Mouse (Mus musculus) thymus, postnatal 10 days (tissue): ENCODE measurements around the gene Trim3.
A peak's percentile ranks its signal among the peaks of the same experiment; 100 is the strongest.

Experiments used
- DNase-seq, 2 experiments: peaks; one replicate each; pipeline ENCODE4 v3.0.0; 2021; ENCODE audit warnings: low spot score in 2 of 2

The Trim3 gene

DNA sequence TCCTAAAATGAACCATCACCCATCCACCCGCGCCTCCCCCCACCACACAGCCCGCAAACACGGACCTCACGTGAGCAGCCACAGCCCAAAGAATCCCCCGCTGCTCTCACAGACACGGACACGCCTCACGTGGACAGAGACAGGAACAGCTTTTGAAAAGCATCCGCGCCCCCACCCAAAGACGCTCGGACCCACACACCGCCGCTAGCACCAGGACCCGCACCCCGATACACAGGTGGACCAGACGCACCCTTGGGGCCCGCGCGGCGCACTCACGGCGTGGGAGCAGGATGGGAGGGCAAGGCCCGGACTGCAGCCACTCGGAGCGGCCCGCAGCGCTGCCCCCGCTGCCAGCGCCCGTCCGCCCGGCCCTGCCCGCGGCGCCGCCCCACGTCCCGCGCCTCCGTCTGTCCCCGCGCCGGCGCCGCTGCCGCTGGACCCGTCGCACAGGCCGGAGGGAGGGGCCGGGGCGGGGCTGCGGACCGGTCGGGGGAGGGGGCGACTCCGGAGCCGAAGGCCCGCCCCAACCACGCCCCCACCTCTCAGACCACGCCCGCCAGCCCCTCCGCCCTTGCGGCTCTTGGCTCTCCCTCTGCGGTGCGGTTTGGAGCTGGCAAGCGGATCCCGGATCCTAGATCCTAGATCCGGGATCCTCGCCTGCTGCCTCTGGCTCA is at the start of gene Trim3:
TSS of gene Trim3 (minus strand) at position 445 of the 674 bp plus-strand sequence.
- DNase-seq = peak; percentile 67 to 75

DNA sequence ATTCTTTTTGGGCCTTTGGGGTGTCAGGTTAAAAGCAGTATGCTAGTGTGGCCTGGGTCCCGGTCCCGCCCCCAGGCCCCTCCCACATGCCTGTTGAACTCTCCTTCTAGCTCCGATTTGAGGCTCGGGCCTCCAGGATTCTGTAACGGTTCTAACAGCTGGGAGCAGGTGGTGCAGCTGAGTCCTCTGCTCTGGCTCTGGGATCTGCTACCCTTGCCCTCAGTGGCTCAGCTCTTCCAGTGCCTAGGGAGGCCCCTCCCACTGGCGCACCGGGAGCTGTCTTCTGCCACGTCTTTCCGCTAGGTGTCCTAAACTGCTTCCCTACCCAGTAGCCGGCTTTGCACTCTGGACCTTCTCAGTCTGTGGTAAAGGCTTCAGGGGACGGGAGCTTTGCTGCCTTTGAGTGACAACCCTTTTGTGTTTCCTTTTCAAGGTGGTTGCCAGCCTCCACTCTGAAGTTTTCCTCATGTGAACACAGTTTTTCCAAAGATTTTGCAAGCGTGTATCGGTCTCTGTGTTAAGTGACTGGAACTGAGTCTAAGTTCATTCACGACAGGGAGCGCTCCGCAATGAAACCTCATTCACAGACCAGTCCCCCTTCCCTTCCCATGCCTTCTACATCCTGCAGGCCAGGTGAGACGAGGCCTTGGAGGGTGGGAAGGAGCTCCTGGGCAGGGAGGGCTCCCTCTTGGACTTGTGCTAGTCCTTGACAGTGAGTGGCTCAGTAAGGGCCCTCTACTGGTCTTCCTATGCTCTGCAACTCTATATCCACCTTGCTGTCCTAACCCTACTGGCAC is 17.5 kb upstream of the Trim3 start, which contains the start of gene Dnhd1:
TSS of gene Dnhd1 (plus strand) at position 189 of the 797 bp plus-strand sequence.
- peak; percentile 43 to 58 for DNase-seq

DNA sequence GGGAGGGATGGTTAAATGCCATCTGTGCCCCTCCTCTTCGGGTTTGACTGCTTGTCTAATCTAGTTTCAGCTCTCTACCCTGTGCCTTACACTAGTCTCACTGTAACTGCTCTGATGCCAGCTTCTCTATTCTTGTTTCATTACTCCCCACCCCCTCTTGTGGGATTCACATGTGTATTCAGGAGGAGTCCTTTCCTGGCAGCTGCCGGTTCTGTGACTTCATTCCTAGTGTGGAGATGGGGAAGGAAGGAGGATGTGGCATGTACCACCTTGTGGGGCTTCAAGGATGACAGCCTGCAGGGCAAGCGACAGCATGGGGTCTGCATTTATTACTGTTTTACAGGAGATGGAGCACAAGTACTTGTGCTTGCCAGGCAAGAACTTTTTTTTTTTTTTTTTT is 8.6 kb upstream of the Trim3 start:
- DNase-seq = no peak

DNA sequence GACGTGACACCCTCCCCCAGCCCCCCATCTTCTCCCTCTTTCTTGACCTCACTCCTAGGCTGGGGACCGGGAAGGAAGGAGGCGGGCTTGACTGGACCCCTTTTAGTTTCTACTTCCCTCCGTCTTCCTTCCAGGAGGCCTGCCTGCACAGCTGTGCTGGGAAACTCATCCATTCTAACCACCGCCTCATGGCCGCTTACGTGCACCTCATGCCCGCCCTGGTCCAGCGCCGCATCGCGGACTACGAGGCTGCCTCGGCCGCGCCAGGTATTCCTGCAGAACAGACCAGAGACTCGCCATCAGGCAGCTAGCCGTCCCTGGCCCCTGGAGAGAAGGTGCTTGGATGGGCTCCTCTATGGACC is 7.5 kb upstream of the Trim3 start:
- no peak for DNase-seq

DNA sequence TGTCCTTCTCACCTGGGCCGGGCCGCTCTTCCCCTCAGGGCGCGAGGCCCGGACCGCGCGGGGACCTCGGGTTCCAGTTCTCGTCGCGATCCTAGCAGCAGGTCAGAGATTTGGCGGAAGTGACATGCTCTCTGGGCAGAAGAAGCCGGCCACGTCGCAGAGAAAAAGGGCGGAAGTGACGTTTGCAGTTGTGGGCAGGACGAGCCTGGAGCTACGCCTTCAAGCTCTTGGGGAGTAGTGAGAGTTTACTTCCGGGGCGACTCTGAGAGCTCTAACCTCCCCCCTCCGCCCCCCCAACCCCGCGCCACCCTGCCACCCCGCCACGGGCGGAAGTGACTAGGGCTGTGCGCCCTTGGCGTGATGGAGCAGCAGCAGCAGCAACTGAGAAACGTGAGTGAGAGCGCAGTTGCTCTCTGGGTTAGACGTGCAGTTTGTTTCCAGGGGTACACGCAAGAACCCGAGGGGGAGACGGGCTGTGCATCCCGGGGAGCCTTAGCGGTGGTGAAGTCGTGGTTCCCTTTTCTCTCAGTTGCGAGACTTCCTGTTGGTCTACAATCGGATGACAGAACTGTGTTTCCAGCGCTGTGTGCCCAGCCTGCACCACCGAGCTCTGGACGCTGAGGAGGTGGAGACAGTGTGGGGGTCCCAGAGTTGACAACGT is 7.0 kb upstream of the Trim3 start, which contains the start of the genes Arfip2 and Gm45799:
TSS of gene Arfip2 (minus strand) at position 184 of the 661 bp plus-strand sequence.
TSS of gene Gm45799 (plus strand) at position 320 of the 661 bp plus-strand sequence.
- peak; percentile 96 for DNase-seq

DNA sequence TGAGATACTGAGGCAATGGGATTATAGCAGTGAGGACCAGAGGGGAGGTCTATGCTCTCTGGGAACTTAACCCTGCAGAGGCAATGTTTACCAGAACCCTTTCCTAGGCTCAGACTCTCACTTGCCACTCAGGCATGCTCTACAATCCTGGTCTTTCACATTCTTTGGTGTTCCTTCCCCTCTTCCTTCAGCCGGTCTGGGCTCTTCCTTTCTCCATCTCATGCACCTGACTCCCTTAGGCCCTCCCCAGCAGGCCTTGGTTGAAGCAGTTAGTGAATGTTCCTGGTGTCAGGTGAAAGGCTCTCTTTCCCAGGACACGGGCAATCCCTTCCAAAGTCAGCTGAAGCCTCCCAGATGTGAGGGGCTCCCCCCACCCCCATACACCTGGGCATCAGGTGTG is 6.4 kb upstream of the Trim3 start, which contains the start of gene Timm10b:
TSS of gene Timm10b (plus strand) at position 301 of the 400 bp plus-strand sequence.
- DNase-seq = no peak

DNA sequence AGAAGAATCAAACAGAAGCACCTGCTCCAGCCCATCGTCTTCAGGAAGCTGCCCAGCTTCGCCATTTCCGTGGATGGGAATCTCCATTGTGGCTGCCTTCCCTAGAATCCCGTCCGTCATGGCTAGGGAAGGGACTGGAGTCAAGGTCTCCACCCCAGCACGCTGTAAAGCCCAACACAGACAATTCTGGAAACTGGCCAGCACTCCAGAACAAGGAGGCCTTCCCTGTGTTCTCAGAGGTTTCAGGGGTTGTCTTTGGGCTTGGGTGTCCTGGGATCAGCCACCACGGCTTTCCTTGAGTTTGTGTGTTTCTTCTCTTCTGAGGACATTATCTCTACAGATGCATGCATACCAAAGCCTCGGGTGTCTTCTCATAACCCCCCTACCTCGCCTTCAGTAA is 5.9 kb upstream of the Trim3 start:
- no peak for DNase-seq

DNA sequence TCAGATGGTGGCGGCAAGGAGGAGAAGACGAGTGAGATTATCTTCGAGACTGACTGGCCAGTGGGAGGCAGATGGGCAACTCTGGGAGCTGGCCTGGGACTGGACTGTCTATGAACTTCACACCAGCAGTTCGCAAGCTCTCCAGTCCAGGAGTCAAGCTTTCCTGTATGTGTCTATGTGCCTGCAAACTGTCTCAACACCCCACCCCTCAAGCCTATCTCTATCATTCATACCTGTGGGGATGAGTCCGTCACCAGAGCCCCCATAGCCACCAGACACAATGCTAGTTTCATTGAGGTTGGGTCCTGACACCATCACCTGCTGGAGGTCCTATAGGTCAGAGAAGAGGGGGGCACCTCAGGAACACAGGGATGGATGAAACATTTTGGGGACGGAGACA is 5.4 kb upstream of the Trim3 start:
- DNase-seq = no peak

DNA sequence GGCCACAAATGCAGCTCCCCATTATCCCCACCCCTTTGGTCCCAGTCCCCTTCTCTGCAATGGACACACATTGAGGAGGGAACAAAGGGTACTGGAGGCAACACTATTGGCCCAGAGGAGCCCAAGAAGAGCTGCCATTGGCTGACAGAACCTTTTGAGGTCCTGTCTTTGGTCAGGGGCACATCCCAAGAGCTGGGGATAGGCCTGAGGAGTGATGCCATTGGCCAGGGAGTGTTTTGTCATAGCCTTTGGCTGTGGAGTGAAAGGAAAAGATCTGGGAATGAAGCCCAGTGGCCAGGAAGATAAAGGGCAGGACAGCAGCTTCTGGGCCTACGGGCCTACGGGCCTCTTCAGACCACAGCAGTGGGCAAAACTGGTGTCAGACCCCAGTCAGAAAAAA is 2.4 kb upstream of the Trim3 start:
- DNase-seq = no peak

DNA sequence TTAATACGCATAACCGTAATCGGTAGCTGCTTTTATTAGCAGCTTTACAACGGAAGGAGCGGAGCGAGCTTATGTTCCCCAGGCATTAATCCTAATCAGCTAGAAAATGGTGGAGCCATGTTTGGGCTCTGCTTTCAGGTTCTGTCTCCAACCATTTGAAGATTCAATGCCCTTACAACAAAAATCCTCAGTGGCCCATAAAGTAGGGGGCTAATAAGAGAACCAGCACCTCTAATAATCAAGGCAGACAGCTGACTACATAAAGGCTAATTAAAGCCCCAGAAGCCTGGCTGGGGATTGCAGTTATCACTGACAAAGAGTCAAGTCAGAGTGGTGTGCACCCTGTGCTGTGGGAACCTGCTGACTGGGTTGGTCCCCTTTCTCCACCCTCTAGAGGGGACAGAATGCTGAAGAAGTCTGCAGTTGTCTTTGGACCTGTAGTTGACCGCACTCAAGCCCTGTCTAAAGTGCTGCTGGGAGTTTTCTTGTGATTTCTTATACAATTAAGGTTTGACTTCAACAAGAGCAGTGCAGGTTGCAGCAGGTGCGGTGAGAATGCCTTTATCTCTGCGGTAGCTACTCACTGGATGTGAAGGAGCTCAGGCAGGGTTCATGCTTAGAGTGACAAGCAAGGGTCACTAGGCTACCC is 1.0 kb upstream of the Trim3 start:
- DNase-seq = no peak

DNA sequence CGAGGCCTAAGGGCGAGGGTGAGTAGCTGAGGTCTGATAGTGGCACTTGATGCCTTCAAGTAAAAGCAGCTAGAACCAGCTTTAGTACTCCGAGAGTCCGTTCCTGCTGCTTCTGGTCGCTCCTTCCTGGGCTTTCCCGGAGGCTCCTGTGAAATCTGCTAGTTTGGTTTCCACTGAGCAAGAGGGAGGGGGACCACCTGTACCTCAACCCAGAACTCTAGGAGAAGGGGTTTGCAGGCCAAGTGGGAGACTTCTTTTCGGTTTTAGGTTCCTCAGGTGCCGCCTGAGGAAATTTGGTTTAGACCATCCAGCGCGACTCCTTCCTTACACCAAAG is 397 bp upstream of the Trim3 start:
- DNase-seq = no peak

DNA sequence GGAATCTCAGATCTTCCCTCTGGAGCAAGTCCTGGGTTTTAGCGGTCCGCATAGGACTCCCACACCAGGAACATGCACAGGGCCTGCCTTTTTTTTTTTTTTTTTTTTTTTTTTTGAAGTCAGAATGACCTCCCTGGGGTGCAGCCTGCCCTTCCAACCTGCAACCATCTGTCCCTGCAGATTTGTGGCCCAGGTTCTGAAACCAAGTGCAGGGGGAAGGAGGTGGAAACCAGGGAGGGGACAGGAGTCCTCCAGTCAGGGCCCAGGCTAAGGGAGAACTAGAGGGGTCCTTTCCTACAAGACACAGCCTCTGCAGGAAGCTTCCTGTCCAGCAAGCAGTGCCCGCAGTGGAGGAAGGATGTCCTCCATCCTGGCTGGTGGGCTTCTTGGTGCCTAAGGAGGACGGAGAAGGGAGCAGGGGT is 809 bp downstream of the Trim3 start:
- no peak for DNase-seq

DNA sequence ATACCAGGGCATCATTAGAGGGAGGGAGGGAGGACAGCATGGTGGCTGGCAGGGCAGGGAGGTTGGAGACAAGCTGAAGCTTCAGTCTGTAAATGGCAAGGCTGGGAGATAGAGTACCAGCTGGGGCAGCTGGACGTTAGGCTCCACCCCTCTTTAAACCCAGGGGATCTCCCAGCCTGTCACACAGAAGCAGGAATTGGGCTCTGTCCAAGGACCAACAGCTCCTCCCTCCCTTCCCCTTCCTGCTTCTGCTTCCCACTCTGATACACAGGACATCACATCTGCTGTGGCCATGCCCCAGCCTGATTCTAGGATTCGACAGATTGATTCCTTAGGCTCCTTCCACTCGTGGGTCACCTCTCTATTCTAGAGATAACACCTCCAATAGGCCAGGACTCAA is 4.7 kb downstream of the Trim3 start:
- DNase-seq = no peak

DNA sequence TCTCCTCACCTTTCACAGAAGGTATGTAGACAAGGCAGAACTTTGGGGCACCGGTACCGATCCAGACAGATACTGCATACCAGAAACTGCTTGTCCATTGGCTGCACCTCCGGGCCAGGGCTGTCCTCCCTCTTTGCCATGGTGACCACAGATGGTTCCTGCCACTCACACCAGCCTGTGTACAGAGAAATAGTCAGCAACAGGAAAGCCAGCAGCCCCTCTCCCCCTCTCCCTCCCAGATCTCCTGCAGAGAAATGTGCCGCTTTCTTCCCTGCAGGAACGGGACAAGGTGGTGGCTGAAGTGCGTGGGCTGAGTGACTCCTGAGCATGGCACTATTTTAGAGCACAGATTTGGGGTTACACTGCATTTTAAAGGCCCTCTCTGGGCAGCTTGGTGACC is 8.0 kb downstream of the Trim3 start:
- DNase-seq = no peak

DNA sequence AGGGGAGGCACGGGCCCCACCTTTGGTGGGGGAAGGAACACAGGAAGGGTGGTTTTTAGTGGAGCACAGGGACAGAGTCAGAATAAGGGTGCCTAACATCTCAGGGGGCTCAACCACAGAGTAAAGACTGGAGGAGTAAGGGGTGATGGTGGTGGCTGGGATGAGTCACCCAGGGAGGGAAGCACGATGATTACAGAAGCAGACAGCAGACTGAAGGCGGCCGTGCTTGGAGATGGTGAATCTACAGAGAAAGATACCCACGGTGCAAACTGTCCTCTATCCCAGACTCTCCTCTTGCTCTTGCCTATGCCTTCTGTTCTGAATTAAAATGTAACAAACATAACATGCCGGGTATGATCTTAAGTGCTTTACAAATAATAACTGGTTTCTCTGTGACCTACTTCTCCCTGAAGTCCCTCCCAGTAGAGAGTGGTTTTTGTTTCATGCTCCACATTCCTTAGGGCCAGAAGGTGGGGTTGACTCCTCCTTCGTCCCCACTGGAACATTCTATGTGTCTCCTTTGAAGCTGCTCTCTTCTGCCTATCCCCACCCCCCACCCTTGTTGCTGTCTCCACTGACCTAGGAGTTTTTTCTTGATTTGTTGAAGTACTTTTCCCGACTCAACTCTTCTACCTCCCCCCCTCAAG is 11.6 kb downstream of the Trim3 start:
- no peak for DNase-seq

DNA sequence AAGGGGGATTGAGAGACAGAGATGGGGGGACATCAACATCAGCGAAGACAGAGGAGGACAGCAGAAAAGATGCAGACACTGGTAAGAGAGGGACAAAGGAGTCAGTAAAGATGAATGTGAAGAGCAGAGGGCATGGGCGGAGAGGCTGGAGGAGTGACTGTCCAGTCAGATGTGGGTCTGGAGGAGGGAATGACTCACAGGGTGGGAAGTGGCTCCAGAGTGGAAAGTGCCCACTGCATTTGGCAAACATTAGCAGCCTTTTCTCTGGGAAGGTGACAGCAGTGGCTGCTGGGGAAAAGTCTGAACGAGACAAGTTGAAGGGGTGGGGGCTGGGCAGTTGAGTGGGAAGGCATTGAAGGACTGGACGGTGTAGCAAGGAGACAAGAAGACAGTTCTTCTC is 12.3 kb downstream of the Trim3 start:
- DNase-seq = no peak

DNA sequence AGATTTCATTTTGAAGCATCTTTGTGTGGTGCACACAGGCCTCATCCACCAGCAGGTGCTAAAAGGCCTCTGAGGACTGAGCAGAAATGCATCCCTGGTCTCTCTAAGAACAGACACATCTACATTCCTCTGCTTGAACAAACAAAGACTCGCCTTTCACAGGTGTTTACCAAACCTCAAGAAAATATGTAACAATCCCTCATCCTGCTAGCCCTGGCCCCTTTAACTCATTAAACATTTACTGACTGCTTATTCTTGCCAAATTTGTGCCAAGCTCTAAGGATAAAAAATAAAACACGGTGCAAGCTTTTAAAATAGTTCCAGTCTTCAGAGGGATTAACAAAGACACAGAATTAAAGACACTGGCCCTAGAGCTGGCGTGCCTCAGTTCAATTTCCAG is 13.7 kb downstream of the Trim3 start:
- no peak for DNase-seq

DNA sequence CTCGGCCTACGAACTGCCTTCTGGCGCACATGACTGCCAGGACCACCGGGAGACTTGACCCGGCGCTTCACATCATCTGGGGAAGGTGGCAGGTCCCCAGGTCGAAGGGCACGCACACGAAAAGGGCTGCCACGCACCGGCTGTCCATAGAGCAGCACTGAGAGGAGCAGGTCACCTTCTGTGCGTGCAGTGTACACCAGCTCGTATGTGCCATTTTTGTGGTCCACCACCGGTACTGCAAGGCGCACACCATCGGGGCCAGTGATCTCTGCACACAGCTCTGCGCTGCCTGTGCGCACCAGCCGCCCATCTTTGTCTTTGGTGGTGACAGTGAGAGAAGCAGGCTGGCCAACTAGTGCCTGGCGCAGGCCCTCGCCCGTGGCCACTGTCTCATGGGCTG is 15.6 kb downstream of the Trim3 start:
- DNase-seq = no peak

DNA sequence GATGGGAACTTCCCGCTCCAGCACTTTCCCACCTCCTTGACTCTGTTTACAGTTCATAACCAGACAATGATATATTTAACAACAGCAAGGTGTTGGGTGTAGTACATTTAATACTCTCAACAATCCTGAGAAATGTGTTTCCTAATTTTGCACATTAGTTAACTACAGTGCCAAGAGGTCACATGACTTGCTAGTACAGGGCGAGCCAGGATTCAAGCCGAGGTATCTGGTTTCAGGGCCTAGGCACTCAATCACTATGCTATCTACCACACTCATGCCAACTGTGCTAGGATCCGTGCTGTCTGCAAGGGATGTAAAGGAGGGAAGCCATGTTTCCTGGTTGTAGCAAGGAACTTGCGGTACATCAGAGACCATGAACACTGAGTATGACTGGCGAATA is 16.8 kb downstream of the Trim3 start:
- no peak for DNase-seq

DNA sequence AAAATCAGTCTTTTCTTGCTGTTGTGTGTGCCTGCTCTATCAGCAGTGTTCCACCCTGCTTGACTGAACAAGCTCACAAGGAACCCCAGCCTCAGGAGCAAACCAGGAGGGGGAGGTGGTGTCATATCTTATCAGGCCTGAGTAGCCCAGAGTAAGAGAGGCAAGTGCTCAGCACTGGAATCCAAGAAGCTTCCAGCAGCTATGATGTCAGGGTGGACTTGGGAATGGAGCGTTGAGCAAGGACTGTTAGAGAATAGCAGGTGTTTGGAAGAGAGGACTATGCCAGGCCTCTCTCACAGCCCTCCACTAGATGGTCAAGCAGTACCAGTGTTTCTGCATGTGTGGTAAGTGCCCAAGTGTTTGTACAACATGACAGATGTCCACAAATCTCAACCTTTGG is 17.7 kb downstream of the Trim3 start:
- no peak for DNase-seq

DNA sequence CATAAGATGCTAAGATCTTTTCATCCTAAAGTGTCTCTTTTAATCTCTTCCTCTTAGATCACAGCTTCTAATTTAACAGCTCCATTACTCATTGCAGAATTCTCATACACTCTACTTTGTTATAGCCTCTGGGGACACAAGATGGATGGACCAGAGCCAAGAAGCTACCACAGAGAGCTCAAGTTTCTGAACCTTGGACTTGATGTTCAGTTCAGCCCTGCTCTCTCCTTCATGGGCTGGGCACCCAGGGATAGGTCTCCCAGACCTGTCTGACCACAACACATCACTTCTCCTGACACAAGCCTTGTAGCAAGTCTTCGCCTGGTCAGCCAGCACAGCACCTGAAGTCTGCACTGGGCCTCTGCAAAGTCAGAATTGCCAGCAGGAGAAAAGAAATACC is 19.0 kb downstream of the Trim3 start:
- DNase-seq = no peak

DNA sequence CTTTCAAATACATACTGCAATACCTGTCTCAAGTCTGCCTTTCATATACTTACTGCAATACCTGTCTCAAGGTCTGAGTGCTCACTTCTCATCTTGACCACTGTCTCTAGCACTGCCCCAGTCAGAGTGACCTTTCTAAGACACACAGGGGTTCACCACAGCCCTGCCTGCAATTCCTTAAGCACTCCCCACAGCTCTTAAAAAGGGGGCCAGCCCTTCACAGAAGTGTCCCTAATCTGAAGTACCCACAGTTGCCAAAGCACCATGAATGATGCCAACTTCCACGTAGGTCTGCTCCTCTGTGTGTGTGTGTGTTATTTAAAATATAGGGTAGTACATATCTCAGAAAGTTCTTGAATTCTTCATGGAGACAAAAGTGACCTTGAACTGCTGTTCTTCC is 21.6 kb downstream of the Trim3 start:
- no peak for DNase-seq
